Mouse (Mus musculus) thymus, postnatal 25 days (tissue): ENCODE data around the gene Bach2.

Source experiments
- DNase-seq: peaks from one replicate; pipeline ENCODE4 v3.0.0; 2022

Bach2 gene

DNA sequence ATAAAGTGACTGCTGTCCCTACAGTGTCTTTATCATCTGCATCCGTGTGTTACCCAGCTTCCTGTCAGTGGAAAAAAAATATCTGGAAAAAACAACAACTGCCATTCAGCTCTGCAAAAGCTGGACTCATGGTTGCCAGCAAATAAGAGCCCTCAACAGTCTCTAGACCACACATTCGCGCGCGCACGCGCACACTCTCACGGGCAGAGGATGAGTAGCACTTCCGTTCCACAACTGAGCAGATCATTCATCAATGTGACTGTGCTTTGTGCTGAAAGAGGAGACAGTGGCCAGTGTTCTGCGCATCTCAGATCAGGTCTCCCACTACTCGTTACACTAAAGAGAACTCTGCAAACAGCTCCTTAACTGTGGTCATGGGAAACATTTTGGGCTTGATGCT is 265.6 kb downstream of the Bach2 start:
- no peak for DNase-seq

DNA sequence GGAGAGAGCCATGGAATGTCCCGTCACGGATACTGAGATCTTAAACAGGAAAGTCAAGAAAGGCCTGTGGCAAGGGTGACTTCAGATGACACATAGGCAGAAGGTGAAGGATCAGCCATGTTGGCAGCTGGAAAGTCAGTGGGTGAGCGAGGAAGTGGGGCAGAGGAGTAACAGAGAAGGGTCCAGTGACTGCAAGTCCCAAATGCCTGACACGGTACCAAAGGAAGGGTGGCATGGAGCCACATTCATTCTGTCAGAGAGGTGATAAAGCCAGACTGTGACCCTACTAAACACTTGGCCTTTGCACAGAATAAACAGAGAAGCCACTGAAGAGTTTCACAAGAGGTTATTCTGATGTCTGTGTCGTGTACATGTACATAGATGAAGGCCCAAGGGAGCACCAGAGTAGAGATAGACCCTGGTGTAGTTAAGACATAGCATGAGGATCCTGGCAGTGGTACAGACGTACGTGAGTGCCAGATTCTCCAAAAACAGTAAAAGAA is 267.8 kb downstream of the Bach2 start:
- no peak for DNase-seq

- no peak for DNase-seq
Observed at GRCm38 (mm10) chr4:32507041-32507440, 268.4 kb downstream of the Bach2 start.

- no peak for DNase-seq
Observed at GRCm38 (mm10) chr4:32508572-32508971, 270.0 kb downstream of the Bach2 start.

GRCm38 (mm10) chr4:32508996-32509395 is 270.4 kb downstream of the Bach2 start:
- DNase-seq = no peak

GRCm38 (mm10) chr4:32509832-32510612 is 271.4 kb downstream of the Bach2 start:
- DNase-seq = no peak

GRCm38 (mm10) chr4:32510940-32511339 is 272.3 kb downstream of the Bach2 start:
- DNase-seq = no peak

DNA sequence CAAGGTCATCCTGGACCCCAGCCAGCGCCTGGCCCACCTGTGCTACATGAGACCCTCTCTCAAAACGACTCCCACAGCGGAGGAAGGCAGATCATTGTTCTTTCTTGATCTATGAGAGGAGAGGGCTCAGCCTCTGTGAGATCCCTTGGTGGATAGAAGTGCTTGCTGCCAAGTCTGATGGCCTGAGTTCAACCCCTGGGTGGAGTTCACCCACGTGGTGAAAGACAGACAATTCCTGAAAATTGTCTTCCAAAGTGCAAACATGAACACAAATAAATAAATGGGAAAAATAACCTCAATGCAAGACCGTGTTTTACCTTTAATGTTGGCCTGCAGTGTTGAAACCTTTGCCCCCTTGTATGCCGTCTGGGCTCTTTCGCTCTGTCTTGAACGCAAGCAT is 277.5 kb downstream of the Bach2 start:
- no peak for DNase-seq

DNA sequence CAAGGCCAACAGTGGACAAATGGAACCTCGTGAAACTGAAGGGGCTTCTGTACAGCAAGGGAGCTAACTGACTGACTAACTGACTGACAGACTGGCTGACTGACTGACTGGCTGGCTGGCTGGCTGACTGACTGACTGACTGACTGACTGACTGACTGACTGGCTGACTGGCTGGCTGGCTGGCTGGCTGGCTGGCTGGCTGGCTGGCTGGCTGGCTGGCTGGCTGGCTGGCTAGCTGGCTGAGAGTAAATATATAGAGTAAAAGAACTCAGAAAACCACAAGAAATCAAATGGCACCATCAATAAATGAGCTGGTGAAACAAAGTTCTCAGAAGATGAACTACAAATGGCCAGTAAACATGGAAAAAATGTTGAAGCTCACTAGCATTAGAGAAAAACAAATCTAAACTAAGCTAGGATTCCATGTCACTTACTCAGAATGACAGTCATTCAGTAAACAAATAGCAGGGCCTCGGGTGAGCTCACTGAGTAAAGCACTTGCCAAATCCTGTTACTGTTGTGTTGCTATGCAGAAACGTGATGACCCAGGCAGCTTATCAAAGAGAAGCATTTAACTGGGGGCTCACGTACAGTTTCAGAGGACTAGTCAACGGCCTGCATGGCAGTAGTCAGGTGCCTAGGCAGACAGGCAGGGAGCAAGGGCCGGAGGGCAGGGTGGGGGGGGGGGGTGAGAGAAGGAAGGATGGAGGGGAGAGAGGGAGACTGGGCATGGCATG is 280.4 kb downstream of the Bach2 start:
- DNase-seq = no peak

- DNase-seq = no peak
Observed at GRCm38 (mm10) chr4:32520628-32521360, 282.2 kb downstream of the Bach2 start.

- no peak for DNase-seq
Observed at GRCm38 (mm10) chr4:32521361-32521740, 282.7 kb downstream of the Bach2 start.

DNA sequence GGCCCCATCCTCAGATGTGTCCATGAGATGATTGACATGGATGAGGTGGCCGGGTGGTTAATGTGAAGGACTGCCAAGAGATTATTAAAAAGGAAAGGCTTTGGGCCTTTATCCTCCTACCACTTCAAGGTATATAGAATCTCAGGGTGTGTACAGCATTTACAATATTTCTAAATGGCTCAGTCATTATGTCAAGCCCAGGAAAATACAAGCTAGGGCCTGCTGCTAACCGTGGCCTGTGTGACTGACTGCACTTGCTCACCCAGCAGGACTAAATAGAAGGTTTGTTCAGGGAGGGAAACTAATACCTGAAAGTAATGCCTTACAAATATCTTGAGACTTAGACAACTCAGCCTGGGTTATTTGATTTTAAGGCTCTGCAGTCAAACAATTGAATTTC is 283.4 kb downstream of the Bach2 start:
- no peak for DNase-seq

GRCm38 (mm10) chr4:32524282-32524681 is 285.7 kb downstream of the Bach2 start:
- no peak for DNase-seq

- no peak for DNase-seq
Observed at GRCm38 (mm10) chr4:32525000-32525399, 286.4 kb downstream of the Bach2 start.

DNA sequence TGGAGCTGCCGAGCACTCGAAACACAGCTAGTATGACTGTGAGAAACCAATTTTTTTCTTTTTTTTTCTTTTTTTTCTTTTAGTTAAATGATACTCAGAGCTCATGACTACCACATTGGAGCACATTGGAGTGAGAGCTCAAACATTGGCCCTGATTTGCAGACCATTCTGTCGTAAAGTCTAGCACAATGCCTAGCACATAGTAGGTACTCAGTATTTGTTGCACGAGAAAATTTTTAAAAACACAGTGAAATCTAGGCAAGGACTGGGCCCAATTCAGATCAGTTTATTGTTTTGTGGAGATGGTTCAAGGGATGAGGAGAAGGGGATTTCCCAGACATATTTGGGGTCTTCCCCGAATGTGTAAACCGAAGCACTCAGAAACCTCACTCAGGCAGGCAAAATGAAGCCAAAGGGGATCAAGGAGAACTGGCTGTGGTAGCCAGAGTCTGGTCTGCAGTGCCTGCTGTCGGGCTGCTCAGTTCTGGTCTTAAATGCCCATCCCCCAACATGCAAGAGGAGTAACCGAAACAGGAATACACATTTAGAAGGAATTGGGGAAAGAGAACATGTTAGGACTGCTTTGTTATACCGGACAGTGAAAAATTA is 287.7 kb downstream of the Bach2 start:
- DNase-seq = no peak

DNA sequence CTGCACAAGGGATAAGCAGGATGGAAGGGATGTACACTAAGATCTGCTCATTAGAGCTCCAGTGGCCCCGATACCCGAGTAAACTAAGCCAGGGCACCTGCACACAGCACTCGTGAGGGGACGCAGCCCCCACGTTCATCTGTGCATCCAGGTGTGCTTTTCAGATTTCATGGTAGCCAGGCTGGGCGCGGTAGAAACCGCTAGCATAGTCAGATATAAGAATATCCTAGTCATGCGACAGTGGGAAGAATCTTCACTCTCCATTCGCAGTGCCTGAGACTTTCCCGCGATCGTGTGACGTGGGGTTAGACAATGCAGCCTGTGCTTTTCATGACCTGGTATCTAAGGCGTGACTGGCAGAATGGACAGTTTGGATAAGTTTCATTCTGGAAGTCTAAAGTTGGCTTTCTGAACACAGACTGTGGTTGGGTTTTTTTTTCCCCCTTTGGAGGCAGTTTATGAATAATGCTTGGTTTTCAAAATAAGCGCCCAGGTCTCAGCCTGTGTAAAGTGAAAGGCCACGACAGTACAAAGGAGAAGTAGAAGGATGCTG is 290.9 kb downstream of the Bach2 start:
- no peak for DNase-seq

DNA sequence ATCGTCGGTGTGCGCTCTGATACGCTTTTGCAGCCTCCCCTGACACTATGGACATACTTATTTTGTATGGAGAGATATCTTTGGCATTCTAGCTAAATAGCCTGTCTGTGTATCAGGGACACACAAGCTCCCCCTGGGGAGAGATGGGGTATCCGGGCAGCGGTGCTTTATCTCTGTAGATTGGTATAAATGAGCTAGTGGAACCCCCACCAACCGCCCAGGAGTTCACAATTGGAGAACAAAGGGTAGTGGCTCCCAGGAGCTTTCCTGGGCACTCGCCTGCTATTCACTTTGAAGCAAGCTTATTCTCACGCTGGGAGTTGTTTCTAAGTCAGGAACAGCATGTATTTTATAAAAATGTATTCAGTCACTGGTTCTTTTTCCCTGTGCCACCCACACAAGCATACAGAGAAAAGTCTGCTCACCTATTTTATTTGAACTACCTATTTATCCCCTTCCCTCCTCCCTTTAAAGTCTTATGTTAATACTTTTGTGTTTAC is 291.9 kb downstream of the Bach2 start:
- no peak for DNase-seq

- no peak for DNase-seq
Observed at GRCm38 (mm10) chr4:32530921-32531846, 292.6 kb downstream of the Bach2 start.

- DNase-seq = no peak
Observed at GRCm38 (mm10) chr4:32532079-32532478, 293.5 kb downstream of the Bach2 start.

DNA sequence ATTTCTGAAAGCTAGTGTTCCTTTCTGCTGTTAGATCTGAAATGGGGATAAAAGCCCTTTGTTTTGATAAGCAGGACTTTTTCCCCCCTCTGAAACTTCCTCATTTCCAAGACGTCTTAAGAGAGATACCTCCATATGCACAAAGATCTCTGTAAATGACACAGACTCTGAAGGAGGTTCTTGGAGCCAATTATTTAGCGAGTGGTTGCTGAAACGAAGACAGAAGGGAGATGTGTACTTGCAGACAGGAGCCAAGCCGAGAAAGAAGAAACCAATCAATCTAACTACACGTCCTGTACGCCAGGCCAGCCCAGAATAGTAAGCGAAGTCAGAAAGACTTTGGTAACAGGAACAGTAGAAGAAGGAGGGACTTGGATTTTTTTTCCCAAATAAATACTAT is 295.1 kb downstream of the Bach2 start:
- no peak for DNase-seq

DNA sequence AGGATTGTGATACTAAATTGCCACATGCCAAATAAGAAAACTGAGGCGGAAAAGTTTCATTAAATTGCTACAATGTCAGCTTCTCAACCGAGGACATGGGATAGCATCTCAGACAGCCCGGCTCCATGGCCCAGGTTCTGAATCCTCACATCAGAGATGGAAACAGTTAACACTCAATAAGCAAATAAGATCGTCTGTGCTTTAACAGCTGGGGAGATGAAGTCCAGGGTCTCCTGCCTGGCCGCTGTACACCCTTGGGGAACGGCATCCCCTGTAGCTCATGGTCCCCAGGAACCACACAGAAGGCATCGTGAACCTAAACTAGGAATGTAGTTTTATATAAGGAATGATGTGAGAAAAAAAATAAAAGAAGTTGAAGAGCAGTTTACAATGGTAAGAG is 297.0 kb downstream of the Bach2 start:
- DNase-seq = no peak
